In genomic region chr16:34936339-34936810, GRCm38 (mm10) we compare ENCODE assay signal across 12 mouse cellular contexts.
DNase-seq lines count a peak whose midpoint lies in the region; ATAC-seq and TF ChIP-seq lines count a peak whose summit lies in the region.
"Had no signal": no experiment of that assay in that cellular context is flagged by ENCODE, and none has a peak within 500 bp of the region (broad histone marks: within the 10 kb centered on the region; RNA-seq: fewer than 3 reads in every experiment).

No protein-coding gene starts in this region.

- TF ChIP-seq CTCF in kidney, adult 2 months (conservative IDR thresholded peaks at IDR 0.05; ENCODE audit: insufficient read depth, insufficient read length, low read depth, low read length) = no peak

- no peaks in the 10 kb centered on the region; the same call in 1 of the 2 replicates for H3K36me3 ChIP-seq in kidney, adult 2 months (ENCODE audit: control insufficient read depth, insufficient read depth, low read length)
- H3K36me3 ChIP-seq in embryonic facial prominence, embryonic 11.5 days (replicated peaks; ENCODE audit: control insufficient read depth, insufficient read depth, low read depth, low read length) = no peaks in the 10 kb centered on the region
- no peaks in the 10 kb centered on the region for H3K36me3 ChIP-seq in embryonic facial prominence, embryonic 14.5 days (ENCODE audit: control insufficient read depth, insufficient read depth, low read length)
- no peaks in the 10 kb centered on the region for H3K36me3 ChIP-seq in liver, embryonic 15.5 days (replicated peaks)

- DNase-seq in kidney, adult 2 months = no peak
- DNase-seq in kidney, adult 8-10 months = no peak
- no peak for DNase-seq in embryonic facial prominence, embryonic 11.5 days (ENCODE audit: low spot score)
- no peak for DNase-seq in embryonic facial prominence, embryonic 14.5 days (ENCODE audit: low spot score)
- DNase-seq in embryo, embryonic 9.5 days (ENCODE audit: extremely low spot score) = no peak
- DNase-seq in natural killer cell, adult 2 months (ENCODE audit: low spot score in 2 of 2) = no peak
- DNase-seq: adrenal gland, postnatal 25 days; cerebellum, adult 11 months; thymus, postnatal 36 days had no signal

- ATAC-seq in embryonic facial prominence, embryonic 11.5 days (replicated peaks; ENCODE audit: insufficient number of reproducible peaks, low FRiP score, low TSS enrichment, low read depth) = no peak
- ATAC-seq in embryonic facial prominence, embryonic 14.5 days (ENCODE audit: low read depth) = 0 out of 2 replicates have a peak, but pooled peaks have one; percentile 2
- ATAC-seq in liver, embryonic 15.5 days (ENCODE audit: insufficient read depth) = no peak
- ATAC-seq: inflammation-experienced regulatory T-cells, adult 6 months had no signal

- no peak overlapping the region for H3K9ac ChIP-seq in embryonic facial prominence, embryonic 11.5 days (replicated peaks; ENCODE audit: low read length)
- H3K9ac ChIP-seq in embryonic facial prominence, embryonic 14.5 days (ENCODE audit: low read depth, low read length) = no peak overlapping the region
- no peak overlapping the region for H3K9ac ChIP-seq in liver, embryonic 15.5 days

- H3K27ac ChIP-seq in kidney, adult 2 months (ENCODE audit: insufficient read depth, low read depth, low read length) = peak overlapping the region; percentile 83
- H3K27ac ChIP-seq in embryonic facial prominence, embryonic 11.5 days (replicated peaks; ENCODE audit: low read depth, low read length) = peak overlapping the region; percentile 16; the same call in 1 of the 2 replicates
- H3K27ac ChIP-seq in embryonic facial prominence, embryonic 14.5 days (replicated peaks; ENCODE audit: low read depth, low read length) = peak overlapping the region; percentile 85
- H3K27ac ChIP-seq in liver, embryonic 15.5 days (replicated peaks) = 0 out of 2 replicates have a peak overlapping the region, but pooled peaks have one; percentile 14

- H3K4me3 ChIP-seq in kidney, adult 2 months (ENCODE audit: insufficient read depth, low read depth, low read length) = no peak overlapping the region
- H3K4me3 ChIP-seq in embryonic facial prominence, embryonic 11.5 days (ENCODE audit: low read depth, low read length) = no peak overlapping the region
- H3K4me3 ChIP-seq in embryonic facial prominence, embryonic 14.5 days (ENCODE audit: low read depth, low read length) = no peak overlapping the region
- H3K4me3 ChIP-seq in liver, embryonic 15.5 days (replicated peaks) = no peak overlapping the region

- H3K27me3 ChIP-seq in kidney, adult 2 months (replicated peaks; ENCODE audit: control insufficient read depth, insufficient read depth, low read length) = no peaks in the 10 kb centered on the region
- H3K27me3 ChIP-seq in embryonic facial prominence, embryonic 11.5 days (ENCODE audit: control insufficient read depth, insufficient read depth, low read length) = no peaks in the 10 kb centered on the region
- H3K27me3 ChIP-seq in embryonic facial prominence, embryonic 14.5 days (replicated peaks; ENCODE audit: control insufficient read depth, insufficient read depth, low read length) = no peaks in the 10 kb centered on the region
- H3K27me3 ChIP-seq in liver, embryonic 15.5 days = no peaks in the 10 kb centered on the region; the same call in 1 of the 2 replicates
- H3K27me3 ChIP-seq: megakaryocyte, embryonic 14.5 days had no signal

- no peak overlapping the region for H3K4me2 ChIP-seq in embryonic facial prominence, embryonic 11.5 days (ENCODE audit: low read depth, low read length)
- no peak overlapping the region for H3K4me2 ChIP-seq in embryonic facial prominence, embryonic 14.5 days (ENCODE audit: low read depth, low read length)
- H3K4me2 ChIP-seq in liver, embryonic 15.5 days = no peak overlapping the region

- no peak for TF ChIP-seq POLR2A in kidney, adult 2 months (IDR thresholded peaks at IDR 0.05; ENCODE audit: low read depth, low read length)

- no peaks in the 10 kb centered on the region for H3K9me3 ChIP-seq in embryonic facial prominence, embryonic 11.5 days (replicated peaks; ENCODE audit: control insufficient read depth, low read length)
- no peaks in the 10 kb centered on the region for H3K9me3 ChIP-seq in embryonic facial prominence, embryonic 14.5 days (ENCODE audit: control insufficient read depth, low read length)
- H3K9me3 ChIP-seq in liver, embryonic 15.5 days (replicated peaks) = no peaks in the 10 kb centered on the region
- H3K9me3 ChIP-seq: megakaryocyte, embryonic 14.5 days had no signal

- H3K4me1 ChIP-seq in kidney, adult 2 months (ENCODE audit: control insufficient read depth, insufficient read depth, low read length) = peaks cover 49% of the 10 kb centered on the region
- H3K4me1 ChIP-seq in embryonic facial prominence, embryonic 11.5 days (ENCODE audit: control insufficient read depth, insufficient read depth, low read length) = no peaks in the 10 kb centered on the region; the same call in 1 of the 2 replicates
- H3K4me1 ChIP-seq in embryonic facial prominence, embryonic 14.5 days (ENCODE audit: control insufficient read depth, insufficient read depth, low read length) = peaks cover 34% of the 10 kb centered on the region
- peaks cover 31% of the 10 kb centered on the region for H3K4me1 ChIP-seq in liver, embryonic 15.5 days (replicated peaks)

- WGBS in kidney, adult 2 months = 52% methylated on average over 9 of the region's 9 CpGs
- 43% methylated on average over 9 of the region's 9 CpGs for WGBS in embryonic facial prominence, embryonic 11.5 days
- 35% methylated on average over 9 of the region's 9 CpGs for WGBS in embryonic facial prominence, embryonic 14.5 days
- 41% methylated on average over 9 of the region's 9 CpGs for WGBS in liver, embryonic 15.5 days (ENCODE audit: insufficient replicate concordance)

Comparison
In these comparisons a context has a peak if more than half of its experiments do, and no peak if none do; other contexts are left out.
1. H3K27ac ChIP-seq: peak in every context shown above with its lines; median percentile 85 in embryonic facial prominence, embryonic 14.5 days; 83 in kidney, adult 2 months; 16 in embryonic facial prominence, embryonic 11.5 days; 14 in liver, embryonic 15.5 days.